Mouse (Mus musculus) layer of hippocampus, postnatal 10 days (tissue): ENCODE data around the gene Grin3a. TPM values are rescaled to one million over a fixed set of nuclear protein-coding genes. Genes with fewer than 3 reads are reported as not detected.
"Not testable (repeated sequence)": the region's sequence is repeated elsewhere in the genome, so short reads cannot be mapped to it uniquely, and the experiment has no call there.

ENCODE experiments used
- DNase-seq, 2 experiments: peaks; one replicate each; pipeline ENCODE4 v3.0.0; 2021; ENCODE audit warnings: low spot score in 2 of 2
- total RNA-seq, 2 experiments: library from RNA; stranded (reverse); gene quantifications; 2 replicates each; pipeline ENCODE4 v1.2.3; 2021

Grin3a gene
- total RNA-seq, 2 experiments from 2014 or later, result 81.5 to 84.2 TPM

DNA sequence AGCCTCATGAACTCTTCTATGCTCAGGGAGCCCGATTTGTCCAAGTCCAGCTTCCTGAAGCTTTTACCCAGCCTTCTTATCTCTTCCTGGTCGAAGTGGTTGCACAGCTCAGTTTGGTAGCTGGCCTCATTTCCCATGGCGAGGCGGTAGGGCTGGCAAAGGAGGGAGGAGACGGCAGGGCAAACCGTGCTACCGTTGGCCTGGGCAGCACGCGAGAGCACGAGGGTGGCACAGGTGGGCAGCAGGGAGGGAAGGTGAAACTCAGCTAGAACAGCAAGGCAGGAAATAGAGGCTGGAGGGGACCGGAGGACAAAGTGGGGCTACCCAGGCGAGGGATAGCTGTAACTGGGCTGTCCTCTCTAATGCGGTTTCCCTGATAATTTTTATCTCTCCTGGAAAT lies 163.7 kb downstream of the Grin3a start, which contains the start of gene Ppp3r2:
Gene Ppp3r2 (minus strand): TSS at position 213 of the 400 bp plus-strand sequence.
- no peak for DNase-seq

DNA sequence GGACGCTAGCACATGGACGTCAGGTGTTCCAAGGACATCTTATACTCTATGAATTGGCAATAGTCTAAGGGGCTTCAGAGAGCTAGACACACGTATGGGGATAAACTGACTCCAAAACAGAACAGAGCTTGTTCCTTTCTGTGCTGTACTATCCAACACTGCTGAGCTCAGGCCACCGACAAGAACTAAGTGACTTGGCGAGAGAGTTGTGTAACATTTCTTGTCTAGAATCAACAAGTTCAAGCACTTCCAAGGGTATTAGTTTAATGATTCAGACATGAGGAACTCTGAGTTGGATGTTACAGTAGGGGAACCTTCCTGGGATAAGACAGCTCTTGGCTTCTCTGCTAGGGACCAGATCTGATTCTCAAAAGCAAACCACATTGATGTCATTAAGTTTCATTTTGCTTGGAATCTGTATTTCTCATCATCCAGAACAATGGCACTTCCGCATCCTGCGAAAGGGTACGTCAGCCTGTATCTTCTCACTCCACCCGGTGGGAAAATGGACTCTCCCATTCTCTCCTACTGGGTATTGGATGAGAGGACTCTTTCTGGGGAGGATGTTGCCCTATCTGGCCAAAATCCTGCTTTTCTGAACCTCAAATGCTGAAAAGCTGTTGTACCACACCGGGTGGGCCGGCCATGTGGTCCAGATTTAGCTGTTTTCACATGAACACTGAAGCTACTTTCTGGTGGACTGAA lies 165.2 kb downstream of the Grin3a start:
- DNase-seq, result no peak

DNA sequence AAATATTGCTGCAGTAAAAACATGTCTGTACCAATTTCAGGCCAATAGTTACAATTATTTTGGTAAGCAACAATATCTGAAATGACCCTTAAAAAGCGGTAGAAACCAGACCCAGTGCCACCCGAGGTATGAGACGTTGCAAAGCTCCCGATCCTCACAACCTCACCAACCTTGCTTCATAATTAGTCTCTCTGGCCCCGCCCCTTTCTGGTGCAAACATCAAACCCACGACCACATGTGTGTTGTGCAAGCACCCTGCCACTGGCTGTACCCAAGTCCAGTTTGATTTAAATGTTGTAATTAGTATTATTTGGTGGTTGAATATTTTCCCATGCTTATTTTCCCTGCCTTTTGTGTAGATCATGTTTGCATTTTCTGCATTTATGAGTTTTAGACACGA lies 168.8 kb downstream of the Grin3a start:
- DNase-seq, result no peak

DNA sequence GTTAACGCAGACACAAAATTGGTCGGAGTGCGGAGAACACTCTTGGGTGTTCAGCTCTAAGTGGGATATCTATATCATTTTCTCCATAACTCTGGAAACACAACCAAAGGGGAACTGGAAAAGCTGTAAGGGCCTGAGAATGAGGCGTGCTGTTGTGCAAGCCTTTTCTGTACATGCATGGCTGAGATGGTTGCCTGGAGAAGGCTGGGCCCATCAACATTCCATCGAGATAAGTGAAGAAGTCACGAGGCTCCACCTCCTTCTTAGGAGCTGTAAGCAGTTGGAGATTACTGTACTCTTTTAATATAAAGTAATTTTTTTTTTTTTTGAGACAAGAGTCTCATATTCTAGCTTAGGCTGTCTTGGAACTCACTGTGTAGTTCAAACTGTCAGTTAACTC lies 169.5 kb downstream of the Grin3a start:
- no peak for DNase-seq

DNA sequence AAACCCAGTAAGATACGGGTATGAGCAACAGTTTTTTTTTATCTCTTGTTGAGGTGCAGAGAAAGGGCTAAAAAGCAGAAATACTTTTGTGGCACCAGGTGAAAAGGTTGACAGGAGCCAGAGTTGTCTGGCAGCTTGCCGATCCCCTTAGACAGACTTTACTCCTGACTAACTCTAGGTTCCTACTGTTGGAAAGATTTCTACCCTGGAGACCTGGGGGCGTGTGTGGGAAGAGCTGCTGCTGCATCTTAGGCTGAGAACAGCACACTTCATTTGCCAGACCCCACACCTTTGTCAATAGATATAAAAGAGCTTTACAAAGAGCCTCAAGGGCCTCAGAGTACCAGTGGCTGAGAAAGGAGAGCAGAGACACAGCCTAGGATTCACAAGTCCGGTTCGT lies 180.7 kb downstream of the Grin3a start:
- no peak for DNase-seq

DNA sequence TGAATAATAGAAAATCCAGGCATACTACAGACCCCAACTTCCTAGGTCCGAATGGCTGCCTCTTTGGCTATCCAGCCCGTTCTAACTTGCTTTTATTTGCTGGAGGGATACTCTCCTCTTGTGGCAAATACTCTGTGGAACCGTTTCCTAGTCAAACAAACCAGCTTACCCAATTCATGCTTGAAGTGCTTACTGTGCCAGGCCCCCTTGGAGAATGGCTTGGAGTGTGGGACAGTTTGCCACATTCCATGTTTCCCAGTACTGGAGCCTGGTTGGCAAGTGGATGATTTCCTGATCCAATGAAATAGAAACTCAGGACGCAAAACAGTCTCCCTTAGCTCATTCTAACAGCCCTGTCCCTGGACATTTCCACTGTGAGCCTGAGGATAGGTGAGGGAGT lies 183.3 kb downstream of the Grin3a start:
- DNase-seq, result peak in 1 of 2 experiments; percentile 19

DNA sequence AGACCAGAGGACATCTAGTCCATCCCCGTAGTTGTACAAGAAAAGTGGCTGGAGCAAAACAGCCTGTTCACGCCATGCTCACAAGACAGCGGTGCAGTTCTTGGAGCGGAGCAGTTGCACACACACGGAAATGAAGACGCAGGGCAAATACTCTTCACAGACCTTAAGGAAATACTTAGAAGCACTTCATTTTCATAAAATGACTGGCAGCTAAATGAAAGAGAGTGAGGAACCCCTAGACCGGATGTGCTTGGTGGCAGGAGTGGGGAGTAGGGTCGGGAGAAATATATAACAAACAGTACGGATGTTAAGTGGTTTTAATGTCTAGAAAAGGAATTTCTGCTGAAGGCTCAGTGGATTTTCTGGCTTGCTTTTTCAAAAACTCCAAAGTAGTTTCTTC lies 183.9 kb downstream of the Grin3a start:
- no peak for DNase-seq

DNA sequence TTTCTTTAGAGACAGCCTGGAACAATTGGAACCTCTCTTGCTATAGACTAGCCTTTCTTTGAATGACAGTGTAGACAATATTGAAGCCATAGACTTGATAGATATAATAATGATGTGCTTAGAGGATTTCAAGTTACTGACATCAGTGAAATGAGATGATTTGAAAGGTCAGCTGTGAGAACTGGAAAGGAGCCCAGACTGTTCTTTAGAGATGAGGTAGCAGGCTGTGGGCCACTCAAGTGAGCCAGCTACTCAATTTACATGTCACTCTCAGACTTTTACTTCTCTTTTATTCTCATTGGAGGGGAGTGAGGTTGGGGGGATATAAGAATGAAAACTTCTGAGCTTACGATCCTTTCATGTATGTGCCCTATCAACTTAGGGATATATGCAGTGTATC lies 186.1 kb downstream of the Grin3a start:
- DNase-seq, result no peak

DNA sequence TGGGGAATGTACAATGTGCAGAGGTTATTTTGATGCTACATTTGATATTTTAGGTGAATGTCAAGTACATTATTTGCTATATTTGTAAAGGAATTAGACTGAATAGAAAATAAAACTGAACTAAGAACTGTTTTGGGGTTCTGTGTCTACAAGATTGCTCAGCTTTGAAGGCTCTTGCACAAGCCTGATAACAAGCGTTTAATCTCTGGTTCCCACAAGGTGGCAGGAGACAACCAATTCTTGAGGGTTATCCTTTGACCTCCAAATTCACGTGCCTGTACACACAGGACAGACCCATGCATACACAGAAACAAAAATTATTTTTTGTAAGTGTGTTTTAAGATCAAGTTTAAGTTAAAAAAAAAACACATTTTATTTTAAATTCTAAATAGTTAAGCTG lies 205.6 kb downstream of the Grin3a start:
- DNase-seq, result no peak

DNA sequence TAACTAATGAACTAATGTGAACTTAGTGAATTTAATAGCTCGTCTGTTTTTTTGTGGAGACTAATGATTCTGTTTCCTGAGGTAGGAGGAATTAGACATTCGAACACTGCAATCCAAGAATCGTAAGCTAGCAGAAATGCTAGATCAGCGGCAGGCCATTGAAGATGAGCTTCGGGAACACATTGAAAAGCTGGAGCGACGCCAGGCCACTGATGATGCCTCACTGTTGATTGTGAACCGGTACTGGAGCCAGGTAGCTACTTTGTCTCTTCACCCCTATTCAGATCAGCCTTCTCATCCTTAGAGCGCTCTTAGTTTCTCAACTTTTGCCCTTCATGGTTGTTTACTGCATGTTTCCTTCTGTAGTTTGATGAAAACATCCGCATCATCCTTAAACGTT lies 207.7 kb downstream of the Grin3a start:
- DNase-seq, result no peak

DNA sequence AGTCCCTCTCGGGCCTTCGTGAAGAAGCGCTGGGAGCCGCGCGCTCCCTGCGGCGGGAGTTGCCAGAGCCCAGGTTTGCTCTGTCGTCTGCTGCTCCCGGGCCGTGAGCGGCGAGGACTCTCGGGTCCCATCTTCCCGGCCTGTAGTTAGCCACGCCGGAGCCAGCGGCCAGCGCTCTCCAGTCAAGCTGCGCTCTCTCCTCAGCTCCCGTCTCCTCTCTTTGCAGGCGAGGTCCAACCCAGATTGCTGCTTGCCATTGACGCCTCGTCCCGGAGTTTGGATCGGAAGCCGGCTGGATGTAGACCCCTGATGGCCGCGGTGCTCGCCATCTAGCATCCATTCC lies 213.4 kb downstream of the Grin3a start:
- no peak for DNase-seq

DNA sequence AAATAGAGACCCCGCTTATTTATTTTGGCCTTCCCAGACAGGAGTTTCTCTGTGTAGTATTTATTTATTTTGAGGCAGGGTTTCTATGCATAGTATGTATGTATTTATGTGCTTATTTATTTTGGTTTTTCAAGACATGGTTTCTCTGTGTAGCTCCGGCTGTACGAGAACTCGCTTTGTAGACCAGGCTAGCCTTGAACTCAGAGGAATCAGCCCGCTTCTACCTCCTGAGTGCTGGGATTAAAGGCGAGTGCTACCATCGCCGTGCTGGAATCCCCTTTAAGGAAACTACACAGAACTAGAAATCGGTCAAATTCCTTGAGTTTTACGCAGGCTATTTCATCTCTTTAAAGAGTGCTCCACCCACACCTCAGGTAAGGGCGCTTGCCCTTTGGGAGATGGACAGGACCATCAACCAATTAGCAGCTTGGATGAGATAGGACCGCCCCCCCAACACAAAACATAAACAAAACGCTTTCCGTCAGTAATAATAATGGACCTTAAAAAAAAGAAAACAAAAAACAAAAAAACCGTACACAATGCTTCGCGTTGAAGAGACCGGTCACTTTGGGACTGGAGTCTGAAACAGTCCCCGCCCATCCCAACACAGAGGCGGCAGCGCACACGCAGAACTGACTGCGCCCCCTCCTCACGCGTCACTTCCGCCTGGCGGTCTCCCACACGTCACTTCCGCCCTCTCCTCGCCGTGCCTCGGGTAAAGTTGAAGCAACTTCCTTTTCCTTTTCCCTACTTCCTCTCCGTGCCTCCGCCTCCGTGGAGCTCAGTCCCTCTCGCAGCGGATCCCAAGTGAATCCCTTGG lies 214.0 kb downstream of the Grin3a start, which contains the start of gene Rnf20:
Gene Rnf20 (plus strand): TSS at position 688 of the 820 bp plus-strand sequence.
- DNase-seq, result peak; percentile 96 to 97

DNA sequence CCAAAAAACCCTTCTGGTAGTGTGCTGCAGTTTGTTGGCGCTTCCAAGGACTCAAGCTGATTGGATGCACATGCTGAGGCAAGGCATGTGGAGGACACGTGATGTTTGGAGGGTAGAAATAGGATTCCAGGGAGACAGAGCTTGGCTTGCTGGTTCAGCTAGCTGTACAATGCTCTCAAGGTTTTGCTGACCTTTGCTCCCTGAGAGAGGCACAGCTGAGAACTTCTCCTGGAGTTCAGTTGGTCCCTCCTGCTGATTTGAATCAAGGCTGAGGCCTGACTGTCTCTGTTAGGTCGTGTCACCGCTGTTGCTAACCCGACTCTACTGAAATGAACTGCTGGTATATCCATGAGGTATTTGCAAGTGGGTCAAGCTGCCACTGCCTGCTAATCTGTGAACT lies 216.6 kb downstream of the Grin3a start:
- no peak for DNase-seq

DNA sequence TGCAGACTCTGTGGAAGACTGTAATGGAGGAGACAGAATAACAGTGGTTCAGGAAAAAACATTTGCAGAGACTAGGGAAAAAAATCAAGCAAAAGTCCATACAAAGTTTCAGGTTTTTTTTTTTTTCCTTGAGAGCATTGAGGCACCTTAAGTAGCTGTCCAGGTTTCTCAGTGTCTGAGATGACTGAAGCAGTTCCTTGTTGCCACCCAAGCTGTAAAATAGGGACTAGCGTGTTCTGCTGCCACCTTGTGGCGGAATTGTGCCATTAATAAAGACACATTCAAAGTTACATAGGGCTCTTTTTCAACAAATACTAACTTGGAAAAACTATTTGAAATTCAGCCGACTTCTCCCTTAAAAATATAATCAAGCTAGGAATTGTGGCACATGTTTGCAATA lies 218.6 kb downstream of the Grin3a start:
- peak; percentile 81 to 85 for DNase-seq

DNA sequence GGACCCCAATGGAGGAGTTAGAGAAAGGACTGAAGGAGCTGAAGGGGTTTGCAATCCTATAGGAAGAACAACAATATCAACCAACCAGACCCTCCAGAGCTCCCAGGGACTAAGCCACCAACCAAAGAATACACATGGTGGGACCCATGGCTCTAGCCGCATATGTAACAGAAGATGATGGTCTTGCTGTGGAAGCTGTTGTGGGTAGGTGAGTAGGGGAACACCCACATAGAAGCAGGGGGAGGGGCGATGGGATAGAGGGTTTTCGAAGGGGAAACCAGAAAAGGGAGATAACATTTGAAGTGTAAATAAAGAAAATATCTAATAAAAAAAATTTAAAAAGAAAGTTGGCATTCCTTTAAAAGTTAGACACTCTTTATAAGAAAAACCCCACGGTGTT lies 220.6 kb downstream of the Grin3a start:
- not testable (repeated sequence) for DNase-seq

DNA sequence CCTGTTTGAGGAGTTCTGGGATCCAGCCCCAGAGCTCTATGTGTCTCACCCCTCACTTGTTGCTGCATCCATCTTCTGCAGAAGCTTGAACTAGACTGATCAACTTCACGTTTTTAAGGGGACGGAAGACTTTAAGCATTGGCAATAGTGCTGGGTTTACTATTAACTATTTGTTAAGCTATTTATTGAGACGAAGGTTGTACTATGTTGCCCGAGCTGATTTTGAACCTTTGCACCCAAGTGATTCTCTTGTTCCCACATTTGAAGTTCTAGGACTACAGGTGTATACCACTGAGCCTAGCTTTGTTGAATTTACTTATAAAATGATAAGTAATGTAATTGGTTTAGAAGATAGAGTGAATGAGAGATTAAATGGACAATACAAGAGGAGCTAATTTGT lies 221.6 kb downstream of the Grin3a start:
- no peak for DNase-seq

DNA sequence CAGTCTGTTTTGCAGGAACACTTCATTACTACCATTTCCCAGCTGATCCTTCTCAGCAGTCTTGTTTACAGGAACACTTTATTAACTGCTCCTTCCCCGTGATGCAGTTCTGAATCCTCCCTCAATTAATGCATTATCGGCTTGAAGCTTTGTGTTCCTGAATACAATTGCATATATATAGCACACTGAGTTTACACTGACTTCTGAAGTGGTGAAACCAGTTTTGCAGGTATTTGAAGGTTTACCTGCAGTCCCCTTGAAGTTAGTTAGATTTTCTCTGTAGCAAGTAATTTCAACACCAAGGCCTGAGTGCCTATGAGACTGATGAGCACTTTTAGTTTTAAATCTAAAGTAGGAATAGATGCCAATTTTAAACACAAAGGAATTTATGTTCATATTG lies 223.3 kb downstream of the Grin3a start:
- no peak for DNase-seq

DNA sequence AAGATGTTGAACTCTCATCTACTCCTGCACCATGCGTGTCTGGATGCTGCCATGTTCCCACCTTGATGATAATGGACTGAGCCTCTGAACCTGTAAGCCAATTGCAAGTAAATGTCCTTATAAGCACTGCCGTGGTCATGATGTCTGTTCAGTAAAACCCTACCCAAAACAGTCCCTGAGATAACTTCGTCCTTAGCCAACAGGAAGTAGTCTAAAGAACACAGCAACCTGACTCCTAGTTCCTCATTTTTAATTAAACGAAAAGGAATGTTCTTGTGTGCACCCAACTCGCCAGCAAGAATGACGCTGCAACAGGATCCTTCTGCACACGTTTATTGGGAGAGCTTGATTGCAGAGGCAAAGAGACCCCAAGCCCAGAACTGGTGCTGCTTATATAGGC lies 225.7 kb downstream of the Grin3a start:
- not testable (repeated sequence) for DNase-seq

DNA sequence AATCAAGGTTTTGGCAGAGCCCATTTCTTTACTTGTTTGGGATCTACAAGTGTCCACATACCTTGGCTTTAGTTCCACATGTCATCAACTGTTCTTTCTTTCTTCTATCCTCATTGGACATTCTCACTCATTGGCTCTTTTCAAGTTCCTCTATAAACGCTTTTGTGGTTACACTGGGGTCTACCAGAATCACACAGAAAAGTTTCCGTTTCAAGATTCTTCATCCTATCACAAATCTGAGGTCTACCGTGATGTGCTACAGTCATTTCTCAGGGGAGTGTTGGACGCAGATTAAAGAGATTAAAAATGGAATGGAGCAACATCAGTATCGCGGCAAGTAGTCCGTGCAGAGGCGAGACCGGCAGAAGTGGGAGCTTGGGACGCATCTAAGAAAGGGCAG lies 228.6 kb downstream of the Grin3a start:
- no peak for DNase-seq
